Mouse (Mus musculus): ENCODE data around the gene Arhgap15.

DNA sequence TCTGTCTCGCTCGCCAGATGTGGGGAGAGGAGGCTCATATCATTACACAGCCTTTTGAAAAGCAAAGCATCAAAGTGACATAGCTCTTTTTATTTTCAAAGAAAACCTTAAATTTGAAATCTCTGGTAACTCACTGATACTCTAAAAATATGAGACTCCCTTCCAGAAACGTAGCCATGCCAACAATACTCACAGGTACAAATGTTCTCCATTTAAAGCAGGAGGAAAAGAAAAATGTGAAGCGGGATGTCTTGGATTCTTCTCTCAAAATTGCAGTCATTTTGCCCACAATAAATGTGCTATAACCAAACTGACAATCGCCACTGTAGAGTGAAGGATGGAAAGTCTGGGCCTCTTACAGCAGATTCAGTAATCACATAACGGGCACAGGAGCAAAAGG, 635.9 kb downstream of the Arhgap15 start:
- TF ChIP-seq CHD2 (IDR thresholded peaks at IDR 0.05; ENCODE audit: low read depth, low read length) (no peak), ZNF384 (IDR thresholded peaks at IDR 0.05; ENCODE audit: low read depth, low read length) (no peak), MAFK (IDR thresholded peaks at IDR 0.05; ENCODE audit: insufficient read depth, low read depth, low read length) (no peak), HCFC1 (IDR thresholded peaks at IDR 0.05; ENCODE audit: borderline replicate concordance, insufficient read depth, low read length) (no peak)
